Mouse (Mus musculus) ZHBTc4 (cell line): ENCODE measurements at regions not wholly inside any gene's neighbourhood (a gene's known extent, or its start where the extent isn't known, plus 50 kb on each side); places are given as distances from the start of the nearest gene placed in this dataset.
A peak's percentile ranks its signal among the peaks of the same experiment; 100 is the strongest.

Experiments
- DNase-seq: peaks from one replicate; pipeline ENCODE4 v3.0.0-alpha.2; 2011; ENCODE audit warnings: low read depth, low spot score

GRCm38 (mm10) chr5:75248279-75248678 is 96.2 kb downstream of the Pdgfra start:
- DNase-seq: no peak

- DNase-seq: no peak
Observed at GRCm38 (mm10) chr5:75249671-75250070, 97.6 kb downstream of the Pdgfra start.

DNA sequence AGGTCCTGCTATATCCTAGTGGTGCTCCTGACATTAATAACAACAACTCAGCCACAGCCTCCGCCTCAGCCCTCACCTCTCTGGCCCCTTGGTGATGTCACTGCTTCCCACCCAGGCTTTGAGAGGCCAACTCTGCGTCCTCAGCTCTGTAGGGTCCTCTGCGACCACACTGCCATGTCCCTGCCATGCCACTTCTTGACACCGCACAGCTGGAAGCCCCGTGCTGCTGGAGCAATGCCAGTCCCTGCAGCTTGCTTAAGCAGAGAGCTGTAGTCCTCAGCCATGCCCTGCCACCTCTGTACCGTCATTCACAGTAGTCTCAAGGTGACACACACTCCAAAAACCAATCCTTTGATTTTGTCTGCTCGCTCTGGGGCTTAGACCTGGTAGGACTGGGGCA is 101.3 kb downstream of the Pdgfra start:
- DNase-seq: no peak

DNA sequence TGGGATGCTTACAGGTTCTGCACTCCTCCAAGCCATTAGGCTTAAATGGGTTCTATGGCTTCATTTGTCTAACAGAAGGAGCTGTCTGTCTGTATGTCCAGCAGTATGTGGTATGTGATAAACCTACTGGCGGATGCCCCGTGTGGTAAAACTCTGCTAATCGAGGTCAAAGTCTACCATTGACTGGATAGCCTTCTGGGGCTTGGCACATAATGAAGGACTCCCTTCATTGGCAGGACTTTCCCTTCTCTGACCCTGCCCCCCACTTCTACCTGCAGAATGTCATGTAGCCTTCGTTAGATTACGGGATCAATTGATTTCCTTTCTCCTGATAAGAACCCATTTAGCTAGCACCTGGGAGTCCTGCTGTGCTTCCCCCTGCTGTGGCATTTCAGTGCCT is 101.7 kb downstream of the Pdgfra start:
- no peak for DNase-seq

GRCm38 (mm10) chr5:75256186-75256585 is 104.1 kb downstream of the Pdgfra start:
- DNase-seq: no peak

DNA sequence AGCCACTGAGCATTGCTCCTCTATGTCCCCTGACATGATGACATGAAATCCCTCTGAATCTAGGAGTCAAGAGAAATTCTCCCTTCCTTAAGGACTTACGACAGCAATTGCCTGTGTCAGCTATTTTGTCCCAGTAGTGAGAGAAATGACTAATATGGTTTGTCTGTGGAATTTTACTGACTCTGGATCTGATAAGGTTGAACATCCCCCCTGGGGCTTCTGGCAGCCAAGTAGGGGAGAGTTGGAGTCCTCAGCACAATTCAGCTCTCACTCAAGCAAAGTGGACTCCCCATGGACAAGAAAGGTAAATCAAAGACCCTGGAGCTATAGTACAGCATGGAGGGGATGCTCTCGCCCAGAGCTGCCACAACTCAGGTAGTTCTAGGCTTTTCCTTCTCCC is 105.0 kb downstream of the Pdgfra start:
- DNase-seq: no peak

DNA sequence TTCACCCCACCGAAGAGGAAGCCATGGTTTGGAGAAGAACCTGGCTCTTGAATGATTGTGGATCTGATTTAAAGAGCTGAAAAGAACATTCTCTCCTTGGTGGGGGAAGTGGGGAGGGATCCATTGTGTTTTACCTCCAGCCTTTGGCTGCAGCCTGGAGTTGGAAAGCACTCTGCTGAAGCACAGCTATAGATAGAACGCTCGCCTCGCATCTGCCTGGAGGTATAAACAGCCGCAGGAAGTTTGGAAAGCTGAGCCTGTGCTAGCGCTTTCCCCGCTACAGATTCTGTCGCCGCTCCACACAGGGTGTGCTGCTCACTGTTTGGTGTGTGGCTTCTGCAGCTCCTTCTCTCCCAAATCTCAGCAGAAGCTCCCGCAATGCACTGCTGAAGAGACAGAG is 108.2 kb downstream of the Pdgfra start:
- DNase-seq: no peak

DNA sequence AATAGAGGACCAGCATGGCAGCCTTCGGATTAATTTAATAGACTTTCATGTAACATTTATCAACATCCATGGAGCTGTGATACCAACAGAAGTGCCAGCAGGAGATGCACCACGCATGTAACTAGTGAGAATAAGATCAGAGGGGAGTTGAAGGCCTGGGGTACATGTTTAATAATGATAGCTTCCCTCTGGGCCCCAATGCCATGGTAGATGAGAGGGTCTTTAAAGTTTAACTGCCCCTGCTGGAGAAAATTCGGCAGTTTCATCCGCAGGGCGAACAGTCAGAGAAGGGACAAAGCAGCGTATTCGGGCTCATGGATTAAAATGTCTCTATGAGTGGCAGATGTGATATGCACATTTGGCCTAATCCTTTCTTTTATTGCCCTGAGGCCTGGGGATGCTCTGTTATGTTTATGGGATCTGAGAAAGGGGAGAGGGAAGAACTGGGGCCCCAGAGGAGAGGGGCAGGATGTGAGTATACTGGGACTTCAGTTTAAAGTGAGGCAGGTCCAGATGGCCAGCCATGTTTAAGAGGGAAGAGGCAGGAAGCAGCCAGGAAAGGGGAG is 114.1 kb downstream of the Pdgfra start:
- no peak for DNase-seq

- no peak for DNase-seq
Observed at GRCm38 (mm10) chr5:75266871-75267270, 114.8 kb downstream of the Pdgfra start.

DNA sequence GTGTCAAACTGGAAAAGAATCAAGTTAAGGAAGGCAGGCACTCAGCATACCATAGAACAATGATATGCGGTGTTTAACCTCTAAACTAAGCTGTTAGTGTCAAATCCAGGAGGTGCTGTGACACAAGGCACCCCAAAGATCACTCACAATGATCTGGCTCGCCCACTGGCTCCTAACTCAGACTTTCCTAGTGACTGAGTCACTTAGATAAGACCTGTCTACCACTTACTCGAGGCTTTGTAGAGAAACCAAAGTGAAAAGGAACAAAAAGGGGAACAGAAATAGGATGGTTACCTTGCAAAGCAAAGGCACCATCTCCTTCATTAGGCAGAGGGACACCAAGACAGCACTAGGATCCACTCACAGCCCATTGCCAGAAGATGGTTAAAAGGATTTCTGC is 115.7 kb downstream of the Pdgfra start:
- no peak for DNase-seq

- DNase-seq: no peak
Observed at GRCm38 (mm10) chr5:75278041-75278440, 125.9 kb downstream of the Pdgfra start.

GRCm38 (mm10) chr5:75279561-75280171 is 127.6 kb downstream of the Pdgfra start:
- DNase-seq: no peak

GRCm38 (mm10) chr5:75280698-75281097 is 128.6 kb downstream of the Pdgfra start:
- DNase-seq: no peak

DNA sequence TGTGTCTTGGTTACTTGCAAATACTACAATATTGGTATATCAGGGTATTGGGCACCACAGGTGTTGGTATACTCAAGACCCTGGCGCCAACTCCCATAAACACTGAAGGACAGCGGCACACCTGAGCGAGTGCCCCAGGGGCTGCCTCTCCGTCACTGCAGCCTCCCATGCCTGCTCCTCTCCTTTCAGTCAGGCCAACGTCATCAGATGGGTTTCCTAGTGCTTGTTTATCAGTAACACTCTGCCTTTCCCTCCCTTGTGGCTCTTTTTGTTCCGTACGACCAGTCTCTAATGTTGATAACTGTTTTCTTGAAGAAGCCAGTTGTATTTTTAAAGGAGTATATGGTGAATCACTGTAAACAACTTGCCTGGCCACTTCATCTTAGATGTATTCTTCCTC is 129.4 kb downstream of the Pdgfra start:
- DNase-seq: no peak

GRCm38 (mm10) chr5:75282617-75283016 is 130.5 kb downstream of the Pdgfra start:
- DNase-seq: peak; percentile 18

DNA sequence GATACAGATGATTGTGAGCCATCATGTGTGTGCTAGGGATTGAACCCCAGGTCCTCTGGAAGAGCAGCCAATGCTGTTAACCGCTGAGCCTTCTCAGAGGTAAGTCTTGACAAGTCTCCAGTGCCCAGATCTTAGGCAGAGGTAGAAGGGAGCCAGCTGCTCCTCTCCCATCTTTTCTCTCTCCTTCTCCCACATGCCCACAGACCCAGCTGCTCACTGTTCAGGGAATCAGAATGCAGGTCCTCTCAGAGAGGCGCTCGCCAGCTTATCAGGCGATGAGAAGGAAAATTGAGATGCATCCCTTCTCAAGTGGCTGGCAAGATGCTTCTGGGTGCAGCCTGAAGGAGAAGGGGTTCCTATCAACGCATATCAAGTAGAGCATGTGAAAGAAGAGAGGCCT is 131.7 kb downstream of the Pdgfra start:
- no peak for DNase-seq

- no peak for DNase-seq
Observed at GRCm38 (mm10) chr5:75285950-75286349, 133.9 kb downstream of the Pdgfra start.

GRCm38 (mm10) chr5:75295676-75296075 is 143.6 kb downstream of the Pdgfra start:
- DNase-seq: peak; percentile 6

GRCm38 (mm10) chr5:75312897-75313296 is 160.8 kb downstream of the Pdgfra start:
- DNase-seq: no peak

GRCm38 (mm10) chr5:75315956-75316355 is 163.9 kb downstream of the Pdgfra start:
- no peak for DNase-seq

DNA sequence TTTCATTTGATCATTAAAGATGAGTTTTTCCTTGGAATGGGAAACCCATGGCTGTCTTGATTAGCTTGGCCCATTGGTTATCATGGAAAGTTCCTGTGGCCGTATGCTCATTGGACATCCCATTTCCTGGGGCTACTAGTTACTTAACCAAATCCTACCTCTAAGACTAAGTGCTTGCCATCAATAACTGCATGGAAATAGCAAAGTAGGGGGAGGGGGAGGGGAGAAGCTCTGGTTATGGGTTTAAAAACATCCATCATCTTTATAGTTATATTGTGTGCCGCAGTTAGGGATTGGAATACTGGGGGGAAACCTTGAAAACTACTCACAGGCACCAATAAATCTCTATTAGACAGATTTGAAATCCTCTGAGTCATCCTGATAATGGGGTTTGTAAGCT is 168.4 kb downstream of the Pdgfra start:
- no peak for DNase-seq

- DNase-seq: no peak
Observed at GRCm38 (mm10) chr5:75334050-75334449, 182.0 kb downstream of the Pdgfra start.

DNA sequence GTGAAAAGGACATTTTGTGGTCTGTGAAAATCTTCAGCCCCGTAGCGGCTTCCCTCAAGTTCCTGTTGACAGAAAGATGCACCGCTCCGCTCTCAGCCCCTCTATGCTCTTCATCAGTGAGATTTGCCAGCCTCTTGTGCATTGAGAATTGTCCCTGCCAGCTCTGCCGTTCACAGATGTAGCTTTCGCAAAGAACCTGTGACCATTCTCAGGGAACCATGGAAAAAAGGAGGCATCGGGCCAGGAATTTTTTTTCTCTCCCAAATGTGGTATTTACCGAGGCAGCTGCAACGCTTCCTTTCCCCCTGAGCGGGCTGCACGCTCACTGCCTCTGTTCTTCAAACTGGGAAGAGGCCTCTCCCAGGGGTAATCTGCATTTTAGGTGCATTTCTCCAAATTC is 184.4 kb downstream of the Pdgfra start:
- no peak for DNase-seq

- DNase-seq: no peak
Observed at GRCm38 (mm10) chr5:75338439-75338838, 186.3 kb downstream of the Pdgfra start.
